Mouse (Mus musculus): ENCODE data around the gene Eef1akmt3.

Gene Eef1akmt3

GRCm38 (mm10) chr10:126997340-126998113, 43.8 kb downstream of the Eef1akmt3 start:
- DNase-seq (ENCODE audit: low spot score) = no peak

GRCm38 (mm10) chr10:126993621-126994020, 47.7 kb downstream of the Eef1akmt3 start:
- no peak for DNase-seq (ENCODE audit: low spot score)

DNA sequence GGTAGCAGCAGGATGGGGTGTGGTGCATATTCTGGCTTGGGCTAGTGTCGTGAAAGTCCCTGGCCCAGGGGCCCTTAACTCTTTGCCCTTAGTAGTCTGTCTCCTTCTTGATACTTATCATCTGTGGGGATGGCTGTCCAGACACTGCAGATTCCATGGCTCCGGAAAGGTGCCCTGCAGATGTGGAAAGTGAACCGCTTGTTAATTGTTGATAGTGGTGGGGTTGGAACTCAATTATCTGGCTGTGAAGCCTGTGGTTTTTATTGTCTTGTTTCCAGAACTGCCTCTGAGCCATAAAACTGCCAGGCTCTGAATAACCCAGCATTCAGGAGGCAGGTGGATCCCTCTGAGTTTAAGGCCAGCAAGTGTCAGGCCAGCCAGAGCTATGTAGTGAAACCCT, 49.6 kb downstream of the Eef1akmt3 start:
- DNase-seq (ENCODE audit: low spot score) = no peak

DNA sequence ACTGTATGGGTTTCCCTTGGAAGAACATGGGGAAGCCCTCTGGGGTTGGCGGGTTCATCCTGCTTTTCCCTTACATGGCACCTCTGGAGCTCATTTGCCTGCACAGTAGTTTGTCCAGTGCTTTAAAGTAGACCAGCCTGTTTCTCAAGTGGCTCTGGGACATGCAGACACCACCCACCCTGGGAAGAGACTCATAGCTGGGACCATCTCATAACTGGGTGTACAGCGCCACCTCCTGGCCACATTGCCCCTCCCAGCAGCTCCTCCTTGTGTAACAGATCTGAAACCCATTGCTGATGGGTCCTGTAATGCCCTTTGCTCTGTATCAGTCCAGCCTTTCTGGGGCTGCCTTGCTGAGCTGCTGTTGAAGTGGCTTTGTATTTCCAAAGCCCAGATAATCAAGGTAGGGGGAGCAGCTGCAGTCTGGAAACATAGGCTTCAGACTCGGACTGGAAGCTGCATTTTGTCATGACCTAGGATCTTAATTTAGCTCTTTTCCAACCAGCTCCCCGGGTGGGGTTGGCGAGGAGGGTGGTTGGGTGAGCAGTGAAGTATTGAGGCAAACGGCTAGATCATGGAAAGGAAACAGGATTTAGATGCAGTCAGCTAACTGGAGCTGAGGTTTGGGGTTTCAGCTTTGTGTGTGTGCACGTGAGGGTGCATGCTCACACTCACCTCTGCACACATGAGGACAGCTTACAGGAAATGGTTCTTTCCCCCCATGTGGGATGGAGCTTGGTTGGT, 50.8 kb downstream of the Eef1akmt3 start:
- DNase-seq (ENCODE audit: low spot score) = peak; percentile 94

- no peak for DNase-seq (ENCODE audit: low spot score)
Measured at GRCm38 (mm10) chr10:126988513-126989165, 52.7 kb downstream of the Eef1akmt3 start.

GRCm38 (mm10) chr10:126987183-126988118, 53.9 kb downstream of the Eef1akmt3 start:
- DNase-seq (ENCODE audit: low spot score) = no peak

DNA sequence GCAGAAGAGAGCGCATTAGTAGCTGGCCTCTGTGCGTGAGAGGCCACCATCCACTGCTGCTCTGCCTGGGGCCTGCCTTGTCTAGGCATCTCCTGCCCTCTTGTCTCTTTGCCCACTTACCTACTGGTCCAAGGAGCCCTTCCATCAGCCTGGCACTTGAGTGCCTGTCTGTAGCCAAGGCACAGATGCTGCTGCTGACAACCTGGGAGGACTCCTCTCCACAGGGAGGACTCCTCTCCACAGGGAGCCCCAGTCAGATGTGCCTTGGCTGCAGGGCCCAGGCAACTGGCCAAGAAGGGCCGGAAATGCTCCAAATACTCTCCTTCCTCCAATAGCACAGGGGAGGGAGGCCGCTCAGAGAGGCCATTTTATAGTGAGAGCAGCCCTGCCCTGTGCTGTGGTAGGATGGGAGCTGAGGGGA, 54.8 kb downstream of the Eef1akmt3 start:
- DNase-seq (ENCODE audit: low spot score) = peak; percentile 85

- no peak for DNase-seq (ENCODE audit: low spot score)
Measured at GRCm38 (mm10) chr10:126985579-126985978, 55.7 kb downstream of the Eef1akmt3 start.

DNA sequence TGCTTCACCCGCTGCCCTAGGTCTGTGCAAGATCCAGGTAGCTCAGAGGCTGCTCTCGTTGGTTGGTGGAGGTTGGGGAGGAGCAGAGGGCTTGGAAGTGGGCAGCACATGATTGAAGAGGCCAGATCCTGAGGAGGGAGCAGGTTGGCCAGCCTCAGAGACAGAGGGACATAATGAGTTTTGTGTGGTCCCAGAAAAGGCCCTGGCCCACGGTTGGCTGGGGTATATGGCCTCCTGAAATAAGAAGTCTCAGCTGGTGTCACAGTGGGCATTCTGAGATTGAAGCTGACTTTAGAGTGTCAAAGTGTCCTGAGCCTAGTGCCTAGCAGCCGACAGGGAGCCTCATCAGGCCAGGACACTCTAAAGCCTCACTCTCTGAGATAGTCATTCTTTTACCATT, 56.2 kb downstream of the Eef1akmt3 start:
- no peak for DNase-seq (ENCODE audit: low spot score)

DNA sequence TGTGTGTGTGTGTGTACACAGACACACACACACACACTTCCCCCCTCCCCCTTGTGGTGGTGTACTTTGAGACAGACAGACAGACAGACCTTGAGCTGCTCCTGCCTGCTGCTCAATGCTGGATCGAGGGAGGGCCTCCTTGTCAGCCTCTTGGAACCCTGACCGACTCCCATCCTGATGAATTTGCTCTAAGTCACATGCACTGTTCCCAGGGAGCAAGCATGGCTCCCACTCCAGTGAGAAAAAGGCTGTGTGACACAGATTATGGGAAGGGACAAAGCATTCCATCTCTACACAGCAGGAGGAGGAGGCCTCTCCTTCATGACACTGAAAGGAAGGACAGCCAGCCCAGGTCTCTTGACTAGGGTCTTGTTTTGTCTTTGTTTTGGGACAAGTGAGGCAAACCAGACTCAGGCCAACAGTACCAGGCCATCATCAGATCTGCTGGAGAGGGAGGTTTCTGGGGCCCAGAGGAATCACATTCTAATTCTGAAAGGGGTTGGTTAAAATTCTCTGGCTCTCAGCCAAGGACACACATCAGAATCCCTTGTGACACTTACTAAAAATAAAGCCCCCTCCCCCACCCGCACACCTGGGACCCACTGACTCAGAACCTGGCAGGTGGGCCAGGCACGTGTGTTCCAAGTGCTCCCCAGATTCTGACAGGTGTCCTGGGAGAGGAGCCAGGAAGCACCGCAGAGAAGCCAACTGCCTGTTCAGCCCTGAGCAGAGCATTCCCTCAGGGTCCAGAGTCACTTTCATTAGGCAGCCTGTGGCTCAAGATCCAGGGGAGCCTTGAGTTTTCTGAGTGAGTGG, 56.9 kb downstream of the Eef1akmt3 start:
- no peak for DNase-seq (ENCODE audit: low spot score)

- no peak for DNase-seq (ENCODE audit: low spot score)
Measured at GRCm38 (mm10) chr10:126983193-126983725, 58.1 kb downstream of the Eef1akmt3 start.

DNA sequence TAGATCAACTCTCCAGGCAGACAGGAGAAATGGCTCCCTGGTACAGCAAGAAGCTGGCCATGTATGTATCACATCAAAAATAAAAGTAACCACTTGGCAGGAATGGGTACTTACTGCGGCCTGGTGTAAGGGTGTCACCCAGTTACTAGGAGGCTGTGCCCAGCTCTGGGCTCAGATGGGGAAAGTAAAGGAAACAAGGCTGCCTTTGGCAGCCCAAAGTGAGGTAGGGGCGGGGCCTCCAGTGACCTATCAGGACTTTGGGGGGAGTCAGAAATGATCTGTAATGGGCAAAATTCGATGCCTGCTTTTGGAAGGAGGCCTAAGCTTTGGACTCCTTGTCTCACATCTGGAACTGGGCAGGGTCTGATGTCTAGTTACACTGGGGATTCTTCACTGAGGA, 59.6 kb downstream of the Eef1akmt3 start:
- no peak for DNase-seq (ENCODE audit: low spot score)
